8 mouse cellular contexts compared by ENCODE assay signal in the genomic region with DNA sequence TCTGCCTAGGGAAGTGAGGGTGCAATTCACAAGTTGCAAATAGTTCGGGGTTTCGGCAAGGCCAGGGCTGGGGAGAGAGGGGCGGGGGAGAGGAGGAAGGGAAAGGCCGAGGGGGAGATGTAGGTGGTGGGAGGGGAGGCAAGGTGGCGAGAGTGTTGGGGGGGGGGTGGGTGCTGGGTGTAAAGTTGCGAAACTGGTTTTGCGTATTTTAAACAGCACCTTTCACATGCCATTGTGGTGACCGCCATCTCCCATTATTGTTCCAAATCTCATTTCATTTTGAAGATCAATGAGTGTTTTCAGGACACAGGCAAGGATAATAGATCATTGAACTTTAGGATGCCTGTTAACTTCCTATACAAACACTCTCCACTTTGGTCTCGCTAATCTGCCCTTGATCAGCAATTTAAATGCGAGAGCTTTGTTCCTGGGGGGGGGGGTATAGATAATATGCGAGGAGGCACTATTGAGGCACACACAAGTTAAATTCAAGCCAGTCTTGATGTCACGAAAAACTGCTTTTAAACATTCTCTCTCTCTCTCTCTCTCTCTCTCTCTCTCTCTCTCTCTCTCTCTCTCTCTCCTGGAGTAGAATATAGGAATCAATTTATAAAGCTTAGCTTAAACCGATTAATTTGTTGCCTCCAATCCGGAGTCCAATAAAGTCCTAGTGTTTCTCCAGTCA. TPM values are rescaled to one million over a fixed set of nuclear protein-coding genes. Genes with fewer than 3 reads are reported as not detected.
DNase-seq lines count a peak whose midpoint lies in the region; ATAC-seq and TF ChIP-seq lines count a peak whose summit lies in the region.

No protein-coding gene starts in this region.

- TF ChIP-seq CTCF in left cerebral cortex, adult 2 months (IDR thresholded peaks at IDR 0.05), result no peak

- WGBS in embryonic facial prominence, embryonic 10.5 days, result under 1% methylated on average over 14 of the region's 14 CpGs
- WGBS in limb, embryonic 11.5 days, result 0% methylated on average over 14 of the region's 14 CpGs
- WGBS in neural tube, embryonic 14.5 days, result under 1% methylated on average over 14 of the region's 14 CpGs

- peaks cover 56% of the 10 kb centered on the region for H3K4me1 ChIP-seq in embryonic facial prominence, embryonic 10.5 days
- peaks cover 28% of the 10 kb centered on the region for H3K4me1 ChIP-seq in limb, embryonic 11.5 days (ENCODE audit: control insufficient read depth, insufficient read depth, low read length)
- H3K4me1 ChIP-seq in neural tube, embryonic 14.5 days (ENCODE audit: control insufficient read depth, insufficient read depth, low read length), result peaks cover 28% of the 10 kb centered on the region; the same call in 1 of the 2 replicates

- H3K27me3 ChIP-seq in embryonic facial prominence, embryonic 10.5 days (replicated peaks; ENCODE audit: low read depth, poor library complexity, severe bottlenecking), result no peaks in the 10 kb centered on the region
- H3K27me3 ChIP-seq in limb, embryonic 11.5 days (ENCODE audit: control insufficient read depth, insufficient read depth, low read length), result no peaks in the 10 kb centered on the region
- H3K27me3 ChIP-seq in neural tube, embryonic 14.5 days (ENCODE audit: control insufficient read depth, insufficient read depth, low read length), result no peaks in the 10 kb centered on the region

- peak overlapping the region; percentile 75 for H3K4me2 ChIP-seq in limb, embryonic 11.5 days (ENCODE audit: low read depth, severe bottlenecking)
- peak overlapping the region; percentile 90 for H3K4me2 ChIP-seq in neural tube, embryonic 14.5 days (ENCODE audit: low read depth, low read length)

- peak overlapping the region; percentile 72 for H3K9ac ChIP-seq in limb, embryonic 11.5 days (ENCODE audit: low read length)
- H3K9ac ChIP-seq in neural tube, embryonic 14.5 days (replicated peaks; ENCODE audit: low read depth, low read length), result peak overlapping the region; percentile 78

- intact Hi-C loops in left cerebral cortex, adult 2 months (cut with DNase I), result loop anchor here (2.0 to 10.0 kb wide), 8 partner anchors 195 to 1098 kb away; no protein-coding TSS in a partner anchor

- H3K9me3 ChIP-seq in embryonic facial prominence, embryonic 10.5 days, result no peaks in the 10 kb centered on the region
- H3K9me3 ChIP-seq in limb, embryonic 11.5 days (ENCODE audit: control insufficient read depth, low read length), result no peaks in the 10 kb centered on the region
- no peaks in the 10 kb centered on the region for H3K9me3 ChIP-seq in neural tube, embryonic 14.5 days (ENCODE audit: control insufficient read depth, low read length)

- H3K27ac ChIP-seq in left cerebral cortex, adult 2 months, result peak overlapping the region; percentile 97
- peak overlapping the region; percentile 99 for H3K27ac ChIP-seq in embryonic facial prominence, embryonic 10.5 days (replicated peaks)
- H3K27ac ChIP-seq in limb, embryonic 11.5 days (replicated peaks; ENCODE audit: low read depth, low read length), result peak overlapping the region; percentile 81
- H3K27ac ChIP-seq in neural tube, embryonic 14.5 days (ENCODE audit: low read depth, low read length), result peak overlapping the region; percentile 56

- ATAC-seq in limb, embryonic 11.5 days (ENCODE audit: insufficient number of reproducible peaks, low FRiP score, low TSS enrichment, low read depth), result no peak; the same call in 1 of the 2 replicates
- ATAC-seq in neural tube, embryonic 14.5 days (ENCODE audit: low read depth), result no peak

- no peak for DNase-seq in left cerebral cortex, adult 2 months (ENCODE audit: extremely low spot score in 1 of 2, low spot score in 2 of 2)
- DNase-seq in left cerebral cortex, adult 18-20 months (ENCODE audit: low spot score in 2 of 2), result no peak
- DNase-seq in embryonic facial prominence, embryonic 10.5 days (ENCODE audit: low spot score), result no peak
- no peak for DNase-seq in limb, embryonic 11.5 days (ENCODE audit: low spot score)
- no peak for DNase-seq in frontal cortex, postnatal 36 days (ENCODE audit: low spot score in 2 of 2)
- DNase-seq in gastrocnemius, postnatal 25 days, result no peak
- no peak for DNase-seq in frontal cortex, postnatal 25 days (ENCODE audit: low spot score in 2 of 2)

- H3K36me3 ChIP-seq in embryonic facial prominence, embryonic 10.5 days (replicated peaks), result peaks cover 23% of the 10 kb centered on the region
- H3K36me3 ChIP-seq in limb, embryonic 11.5 days (ENCODE audit: control insufficient read depth, insufficient read depth, low read length), result no peaks in the 10 kb centered on the region; the same call in 1 of the 2 replicates
- H3K36me3 ChIP-seq in neural tube, embryonic 14.5 days (ENCODE audit: control insufficient read depth, insufficient read depth, low read length), result no peaks in the 10 kb centered on the region

- H3K4me3 ChIP-seq in left cerebral cortex, adult 2 months, result peak overlapping the region; percentile 64
- H3K4me3 ChIP-seq in embryonic facial prominence, embryonic 10.5 days, result peak overlapping the region; percentile 93
- peak overlapping the region; percentile 92 for H3K4me3 ChIP-seq in limb, embryonic 11.5 days (ENCODE audit: low read depth, low read length)
- H3K4me3 ChIP-seq in neural tube, embryonic 14.5 days (ENCODE audit: low read depth, low read length), result peak overlapping the region; percentile 67

RNA-seq across cellular contexts. Expression of gene Lmo4, which starts 2.3 kb away (rescaled TPM):
- 100 to 1,000 TPM; 294 to 324 TPM for total RNA-seq in left cerebral cortex, adult 2 months (2021)
- total RNA-seq in left cerebral cortex, adult 18-20 months (2021), result 100 to 1,000 TPM; 278 to 308 TPM
- polyA plus RNA-seq in embryonic facial prominence, embryonic 10.5 days (2016; fragmentation: Nextera tagmentation; extraction: Ambion mirVana), result 61.2 and 66.3 TPM in 2 replicates
- polyA plus RNA-seq in limb, embryonic 11.5 days (2014; fragmentation: Nextera tagmentation; extraction: Ambion mirVana), result 95.7 and 100 TPM in 2 replicates
- polyA plus RNA-seq in neural tube, embryonic 14.5 days (2014; fragmentation: Nextera tagmentation; extraction: Ambion mirVana), result 86.8 and 97.2 TPM in 2 replicates
- total RNA-seq in gastrocnemius, postnatal 25 days (2021), result 10 to 100 TPM; 17.9 to 18.9 TPM

Comparison
In these comparisons a context has a peak if more than half of its experiments do, and no peak if none do; other contexts are left out.
1. RNA of gene Lmo4, which starts 2.3 kb away (total RNA-seq): 294 to 324 TPM in left cerebral cortex, adult 2 months and 278 to 308 TPM in left cerebral cortex, adult 18-20 months; 17.9 to 18.9 TPM in gastrocnemius, postnatal 25 days; every median in the first group is over 10 times any median in the second.
2. Peak in every context shown above with its lines, with median percentiles within 50 percentile points of each other: H3K27ac ChIP-seq and H3K4me3 ChIP-seq.